Mouse (Mus musculus) testis, adult 2 months (tissue): ENCODE results near the gene Kif3a.

Source experiments
- CTCF ChIP-seq: fragments of 200-500 bp; IDR thresholded peaks from 2 replicates; pipeline ENCODE4 v1.5.1; 2012; ENCODE audit warnings: low read depth, mild to moderate bottlenecking, inconsistent platforms, low read length, moderate library complexity; ENCODE audit not compliant: control insufficient read depth, insufficient read depth, insufficient replicate concordance
- POLR2A ChIP-seq: fragments of 200-500 bp; IDR thresholded peaks from 2 replicates; pipeline ENCODE4 v1.6.1; 2012; ENCODE audit warnings: low read depth, mild to moderate bottlenecking, inconsistent platforms, low read length, moderate library complexity; ENCODE audit not compliant: control insufficient read depth

DNA sequence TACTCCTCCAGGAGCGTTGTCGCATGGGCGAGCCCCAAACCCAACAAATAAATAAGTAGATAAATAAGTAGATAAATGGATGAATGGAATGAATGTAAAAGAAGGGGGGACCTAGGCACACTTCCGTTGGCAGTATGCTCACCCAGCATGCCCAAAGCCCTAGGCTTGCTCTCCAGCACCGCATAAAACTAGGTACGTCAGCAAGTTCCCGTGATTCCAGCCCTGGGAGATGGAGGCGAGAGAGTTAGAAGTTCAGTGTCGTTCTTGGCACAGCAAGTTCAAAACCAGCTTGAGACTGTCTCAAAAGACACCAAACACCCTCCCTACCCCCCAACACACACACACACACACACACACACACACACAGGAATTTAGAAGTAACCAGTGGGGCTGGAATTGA lies 37.2 kb upstream of the Kif3a start:
- TF ChIP-seq CTCF (no peak), POLR2A (no peak)
